Mouse (Mus musculus) MEL (cell line): ENCODE data around the gene Slc22a23.

Source experiments
- BHLHE40 ChIP-seq: IDR thresholded peaks from 2 replicates; pipeline ENCODE4 v1.6.1; 2012; ENCODE audit warnings: low read depth, mild to moderate bottlenecking, inconsistent platforms, low read length, improper control_type of control experiment, borderline replicate concordance
- CTCF ChIP-seq, 3 experiments: IDR thresholded peaks in 2 of 3; conservative IDR thresholded peaks in 1 of 3; 2 replicates each; pipeline ENCODE4 v1.5.1; 2011 to 2012; ENCODE audit warnings: low read length in 3 of 3, low read depth in 2 of 3, mild to moderate bottlenecking in 2 of 3, improper control_type of control experiment in 1 of 3, inconsistent platforms in 1 of 3, mixed read lengths in 1 of 3, moderate library complexity in 1 of 3; ENCODE audit not compliant: control insufficient read depth in 1 of 3, insufficient read depth in 1 of 3, poor library complexity in 1 of 3, severe bottlenecking in 1 of 3
- EP300 ChIP-seq, 2 experiments: IDR thresholded peaks; 2 replicates each; pipeline ENCODE4 v1.6.1; 2011; ENCODE audit warnings: improper control_type of control experiment in 2 of 2, low read length in 2 of 2, low read depth in 1 of 2, mild to moderate bottlenecking in 1 of 2
- MEF2A ChIP-seq: IDR thresholded peaks from 2 replicates; pipeline ENCODE4 v1.6.1; 2014; ENCODE audit warnings: low read depth, mild to moderate bottlenecking, inconsistent platforms, low read length, improper control_type of control experiment; ENCODE audit not compliant: poor library complexity, insufficient replicate concordance, severe bottlenecking; ENCODE audit errors: extremely low read depth
- NRF1 ChIP-seq: IDR thresholded peaks from 2 replicates; pipeline ENCODE4 v1.6.1; 2014; ENCODE audit warnings: low read depth, mild to moderate bottlenecking, inconsistent platforms, low read length, improper control_type of control experiment, moderate library complexity; ENCODE audit not compliant: poor library complexity, insufficient read depth, severe bottlenecking
- POLR2A ChIP-seq, 2 experiments: IDR thresholded peaks; 2 replicates each; pipeline ENCODE4 v1.6.1; 2011 to 2012; ENCODE audit warnings: low read length in 2 of 2, mild to moderate bottlenecking in 2 of 2, control low read depth in 1 of 2, improper control_type of control experiment in 1 of 2, low read depth in 1 of 2, moderate library complexity in 1 of 2; ENCODE audit not compliant: control insufficient read depth in 1 of 2, insufficient read depth in 1 of 2, poor library complexity in 1 of 2
- POLR2AphosphoS2 ChIP-seq: IDR thresholded peaks from 2 replicates; pipeline ENCODE4 v1.6.1; 2011; ENCODE audit warnings: low read length, improper control_type of control experiment
- RCOR1 ChIP-seq: IDR thresholded peaks from 2 replicates; pipeline ENCODE4 v1.6.1; 2012; ENCODE audit warnings: low read depth, mild to moderate bottlenecking, inconsistent platforms, low read length, improper control_type of control experiment
- SMC3 ChIP-seq: IDR thresholded peaks from 2 replicates; pipeline ENCODE4 v1.6.1; 2011; ENCODE audit warnings: low read depth, low read length, improper control_type of control experiment
- TBP ChIP-seq: IDR thresholded peaks from 2 replicates; pipeline ENCODE4 v1.8.0; 2011; ENCODE audit warnings: low read depth, low read length, improper control_type of control experiment
- TCF12 ChIP-seq: IDR thresholded peaks from 2 replicates; pipeline ENCODE4 v1.6.1; 2014; ENCODE audit warnings: low read depth, mild to moderate bottlenecking, inconsistent platforms, low read length, improper control_type of control experiment, moderate library complexity
- ZMIZ1 ChIP-seq: IDR thresholded peaks from 2 replicates; pipeline ENCODE4 v1.6.1; 2012; ENCODE audit warnings: low read depth, mild to moderate bottlenecking, inconsistent platforms, low read length, improper control_type of control experiment, moderate library complexity

GRCm38 (mm10) chr13:34288129-34288528, 56.9 kb downstream of the Slc22a23 start:
- no peak for TF ChIP-seq POLR2A (IDR thresholded peaks at IDR 0.05; ENCODE audit: control insufficient read depth in 1 of 2, insufficient read depth in 1 of 2, low read depth in 1 of 2, low read length in 2 of 2, poor library complexity in 1 of 2)
- TF ChIP-seq EP300 (IDR thresholded peaks at IDR 0.05; ENCODE audit: low read depth in 1 of 2, low read length in 2 of 2), result no peak
- TF ChIP-seq CTCF (IDR thresholded peaks at IDR 0.05 in 2 of 3, conservative IDR thresholded peaks at IDR 0.05 in 1 of 3; ENCODE audit: control insufficient read depth in 1 of 3, insufficient read depth in 1 of 3, low read depth in 2 of 3, low read length in 3 of 3, poor library complexity in 1 of 3, severe bottlenecking in 1 of 3), result no peak
- no peak for TF ChIP-seq NRF1
- TF ChIP-seq ZMIZ1, result no peak
- TF ChIP-seq TBP, result no peak
- no peak for TF ChIP-seq BHLHE40
- TF ChIP-seq SMC3, result no peak
- TF ChIP-seq POLR2AphosphoS2, result no peak
- no peak for TF ChIP-seq MEF2A
- TF ChIP-seq TCF12, result no peak
- no peak for TF ChIP-seq RCOR1
